Mouse (Mus musculus) myocyte (in vitro differentiated cells): ENCODE data around the gene Btbd19. TPM values are rescaled to one million over a fixed set of nuclear protein-coding genes. Genes with fewer than 3 reads are reported as not detected.

Source experiments
- H3K27me3 ChIP-seq: one replicate; pipeline ENCODE4 v1.6.1; 2011; ENCODE audit not compliant: control insufficient read depth, insufficient read depth, insufficient read length
- H3K36me3 ChIP-seq: one replicate; pipeline ENCODE4 v1.6.1; 2011; ENCODE audit not compliant: control insufficient read depth, insufficient read depth
- H3K4me2 ChIP-seq: one replicate; pipeline ENCODE4 v1.6.1; 2011; ENCODE audit warnings: low read depth, control low read depth
- H3K4me3 ChIP-seq: one replicate; pipeline ENCODE4 v1.5.1; 2011; ENCODE audit warnings: mild to moderate bottlenecking, control low read depth, moderate library complexity
- H3K79me2 ChIP-seq: one replicate; pipeline ENCODE4 v1.6.1; 2011; ENCODE audit not compliant: control insufficient read depth, insufficient read depth
- H3ac ChIP-seq: one replicate; pipeline ENCODE4 v1.6.1; 2011; ENCODE audit not compliant: control insufficient read depth, insufficient read length
- CEBPB ChIP-seq: IDR thresholded peaks from 2 replicates; pipeline ENCODE4 v1.6.1; 2011; ENCODE audit warnings: mild to moderate bottlenecking, moderate library complexity; ENCODE audit not compliant: poor library complexity, insufficient read depth, severe bottlenecking
- E2F4 ChIP-seq: IDR thresholded peaks from one replicate; pipeline ENCODE4 v1.6.1; 2011; ENCODE audit warnings: mild to moderate bottlenecking, control low read depth, moderate library complexity; ENCODE audit not compliant: insufficient read depth
- MAX ChIP-seq: IDR thresholded peaks from one replicate; pipeline ENCODE4 v1.6.1; 2011; ENCODE audit warnings: low read depth, mild to moderate bottlenecking, control low read depth
- MYOD1 ChIP-seq, 3 experiments: IDR thresholded peaks; one replicate each; pipeline ENCODE4 v1.6.1; 2011; ENCODE audit warnings: control low read depth in 2 of 3, low read depth in 2 of 3, mild to moderate bottlenecking in 2 of 3, moderate library complexity in 1 of 3; ENCODE audit not compliant: insufficient read length in 2 of 3, control insufficient read depth in 1 of 3
- MYOG ChIP-seq, 3 experiments: IDR thresholded peaks; one replicate each; pipeline ENCODE4 v1.6.1; 2011; ENCODE audit warnings: control low read depth in 2 of 3, low read depth in 2 of 3, mild to moderate bottlenecking in 2 of 3; ENCODE audit not compliant: insufficient read length in 2 of 3, control insufficient read depth in 1 of 3, insufficient read depth in 1 of 3
- POLR2A ChIP-seq: IDR thresholded peaks from one replicate; pipeline ENCODE4 v1.6.1; 2011; ENCODE audit warnings: low read depth, mild to moderate bottlenecking, control low read depth, moderate library complexity; ENCODE audit not compliant: insufficient read length
- POLR2AphosphoS2 ChIP-seq: IDR thresholded peaks from one replicate; pipeline ENCODE4 v1.6.1; 2011; ENCODE audit warnings: low read depth, control low read depth; ENCODE audit not compliant: insufficient read length
- REST ChIP-seq: IDR thresholded peaks from one replicate; pipeline ENCODE4 v1.6.1; 2011; ENCODE audit warnings: mild to moderate bottlenecking, control low read depth, moderate library complexity; ENCODE audit not compliant: insufficient read depth, insufficient read length
- SRF ChIP-seq: IDR thresholded peaks from one replicate; pipeline ENCODE4 v1.6.1; 2011; ENCODE audit warnings: low read depth; ENCODE audit not compliant: control insufficient read depth, insufficient read length
- TCF12 ChIP-seq: IDR thresholded peaks from one replicate; pipeline ENCODE4 v1.6.1; 2011; ENCODE audit warnings: mild to moderate bottlenecking, control low read depth; ENCODE audit not compliant: poor library complexity, insufficient read depth, severe bottlenecking
- TCF3 ChIP-seq: IDR thresholded peaks from one replicate; pipeline ENCODE4 v1.6.1; 2011; ENCODE audit warnings: low read depth, control low read depth; ENCODE audit not compliant: insufficient read length
- USF1 ChIP-seq: IDR thresholded peaks from one replicate; pipeline ENCODE4 v1.6.1; 2011; ENCODE audit warnings: low read depth, mild to moderate bottlenecking, control low read depth, moderate library complexity
- polyA plus RNA-seq: library from polyadenylated mRNA; unstranded; fragments of >200 nt; fragmentation: generic; extraction: Trizol; gene quantifications from one replicate; pipeline ENCODE4 v1.2.1, GENCODE M21; 2012; ENCODE audit warnings: missing spikeins

Btbd19 gene
- polyA plus RNA-seq, 1 experiment: 20.2 TPM

GRCm38 (mm10) chr4:117100036-117100435 lies 25.5 kb downstream of the Btbd19 start:
- H3K36me3 ChIP-seq: no peaks in the 10 kb centered on the region
- TF ChIP-seq POLR2A (no peak), MYOD1 (IDR thresholded peaks at IDR 0.05; ENCODE audit: control insufficient read depth in 1 of 3, insufficient read length in 2 of 3, low read depth in 2 of 3) (no peak), MYOG (IDR thresholded peaks at IDR 0.05; ENCODE audit: control insufficient read depth in 1 of 3, insufficient read depth in 1 of 3, insufficient read length in 2 of 3, low read depth in 2 of 3) (no peak), CEBPB (no peak), E2F4 (no peak), POLR2AphosphoS2 (no peak), REST (no peak), SRF (no peak), TCF3 (no peak), MAX (no peak), USF1 (no peak)

GRCm38 (mm10) chr4:117098764-117099036 lies 26.8 kb downstream of the Btbd19 start:
- Histone ChIP-seq H3ac (no peak overlapping the region), H3K79me2 (no peaks in the 10 kb centered on the region), H3K4me2 (no peak overlapping the region), H3K4me3 (no peak overlapping the region), H3K36me3 (no peaks in the 10 kb centered on the region), H3K27me3 (peaks cover 7% of the 10 kb centered on the region)
- TF ChIP-seq CEBPB: no peak

More at GRCm38 (mm10) chr4:117100036-117100435, 25.5 kb downstream of the Btbd19 start:
- Histone ChIP-seq H3K79me2 (no peaks in the 10 kb centered on the region), H3ac (no peak overlapping the region), H3K27me3 (peaks cover 7% of the 10 kb centered on the region), H3K4me2 (no peak overlapping the region), H3K4me3 (no peak overlapping the region)

DNA sequence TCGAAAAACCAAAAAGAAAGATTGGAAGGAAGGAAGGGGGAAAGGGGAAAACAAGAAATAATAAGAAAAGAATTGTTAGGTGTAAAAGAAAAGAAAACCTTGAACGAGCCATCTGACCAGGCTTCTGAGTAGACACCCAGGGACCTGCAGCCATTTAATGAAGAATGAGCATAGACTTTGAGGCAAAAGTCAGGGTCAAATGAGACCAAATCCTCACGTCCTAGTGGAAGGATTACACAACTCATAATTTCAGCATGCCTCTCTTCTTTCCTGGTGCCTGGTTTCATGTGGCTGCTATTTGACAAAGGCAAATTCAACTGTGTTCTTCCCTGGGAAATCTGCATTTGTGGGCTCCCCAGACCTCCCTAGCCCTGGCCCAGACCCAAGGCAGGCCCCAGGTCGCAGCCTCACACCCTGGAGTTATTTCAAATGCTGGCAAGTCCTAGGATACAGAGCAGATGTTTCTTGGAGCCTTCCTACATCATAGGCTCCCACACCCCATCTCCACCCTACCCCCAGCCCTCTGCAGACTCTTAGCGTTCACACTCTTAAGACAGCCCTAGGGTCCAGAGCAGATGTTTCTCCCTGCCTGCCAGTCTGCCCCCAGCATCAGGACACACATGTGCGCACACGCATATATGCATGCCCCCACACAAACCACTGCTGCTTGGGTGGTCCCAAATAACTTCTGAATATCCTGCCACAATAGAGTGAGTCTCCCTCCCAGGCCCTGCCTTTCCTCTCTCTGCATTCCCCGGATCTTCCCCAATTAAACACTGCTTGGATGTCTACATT lies 27.4 kb downstream of the Btbd19 start:
- TF ChIP-seq MYOD1 (IDR thresholded peaks at IDR 0.05; ENCODE audit: control insufficient read depth in 1 of 3, insufficient read length in 2 of 3, low read depth in 2 of 3) (no peak), TCF12 (no peak), SRF (no peak), MYOG (IDR thresholded peaks at IDR 0.05; ENCODE audit: control insufficient read depth in 1 of 3, insufficient read depth in 1 of 3, insufficient read length in 2 of 3, low read depth in 2 of 3) (no peak), POLR2A (no peak)
- Histone ChIP-seq H3K79me2 (no peaks in the 10 kb centered on the region), H3ac (no peak overlapping the region), H3K4me3 (no peak overlapping the region), H3K27me3 (peaks cover 7% of the 10 kb centered on the region), H3K4me2 (no peak overlapping the region), H3K36me3 (no peaks in the 10 kb centered on the region)

GRCm38 (mm10) chr4:117096666-117097065 lies 28.9 kb downstream of the Btbd19 start:
- TF ChIP-seq CEBPB: no peak
- no peak for TF ChIP-seq TCF3
- no peak for TF ChIP-seq MAX

DNA sequence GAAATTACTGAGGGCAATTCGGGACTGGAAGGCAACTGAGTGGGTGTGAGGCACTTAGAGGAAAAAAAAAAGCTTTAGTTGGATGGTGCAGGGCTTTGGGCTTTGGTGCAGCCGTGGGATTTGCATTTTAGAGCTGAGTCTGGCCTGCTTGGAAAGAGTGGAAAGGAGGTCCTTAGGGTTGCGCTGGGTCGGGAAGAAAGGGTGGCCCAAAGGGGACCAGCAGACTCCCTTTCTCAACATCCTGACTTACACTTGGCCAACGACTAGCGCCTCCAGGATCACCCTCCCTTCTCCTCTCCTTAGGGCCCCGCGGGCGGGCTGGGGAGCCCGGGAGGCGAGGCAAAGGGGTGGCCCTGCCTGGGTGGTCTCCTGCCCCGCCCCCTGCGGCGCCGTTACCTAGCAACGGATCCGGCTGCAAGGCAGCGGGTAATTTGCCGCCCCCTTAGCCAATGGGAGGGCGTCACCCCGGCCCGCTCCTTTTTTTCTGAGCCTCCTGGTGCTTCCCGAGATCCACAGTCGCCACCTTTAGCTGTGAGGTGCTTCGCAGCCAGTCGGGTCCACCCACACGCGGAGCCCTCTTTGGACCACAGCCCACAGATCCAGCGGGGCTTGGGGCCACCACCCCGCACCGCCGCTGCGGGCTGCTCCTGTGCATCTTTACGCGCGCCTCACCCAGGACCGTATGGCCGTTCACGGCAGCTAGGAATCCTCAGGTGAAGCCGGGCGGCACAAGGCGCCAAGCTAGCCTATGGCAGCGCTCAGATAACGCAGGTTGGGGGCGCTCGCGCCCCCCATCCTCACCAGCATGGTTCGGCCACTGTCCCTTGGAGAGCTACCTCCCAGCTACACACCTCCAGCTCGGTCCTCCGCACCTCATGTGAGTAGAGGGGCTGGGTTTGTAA lies 29.7 kb downstream of the Btbd19 start, which contains the start of gene Ptch2:
Ptch2 (plus strand) TSS at position 525 of the 902 bp plus-strand sequence.
- Histone ChIP-seq H3K27me3 (peaks cover 7% of the 10 kb centered on the region), H3K79me2 (no peaks in the 10 kb centered on the region), H3K36me3 (no peaks in the 10 kb centered on the region), H3K4me2 (peak within 1 kb of the TSS; percentile 64), H3K4me3 (no peak within 1 kb of the TSS), H3ac (no peak within 1 kb of the TSS)
- TF ChIP-seq POLR2AphosphoS2 (no peak), POLR2A (no peak), MYOG (IDR thresholded peaks at IDR 0.05; ENCODE audit: control insufficient read depth in 1 of 3, insufficient read depth in 1 of 3, insufficient read length in 2 of 3, low read depth in 2 of 3) (no peak), REST (no peak), TCF3 (no peak), MYOD1 (IDR thresholded peaks at IDR 0.05; ENCODE audit: control insufficient read depth in 1 of 3, insufficient read length in 2 of 3, low read depth in 2 of 3) (no peak), E2F4 (no peak), SRF (no peak), USF1 (no peak), MAX (no peak)

More at GRCm38 (mm10) chr4:117096666-117097065, 28.9 kb downstream of the Btbd19 start:
- H3K79me2 ChIP-seq: no peaks in the 10 kb centered on the region
- no peak overlapping the region for H3K4me3 ChIP-seq
- no peak overlapping the region for H3ac ChIP-seq
- H3K27me3 ChIP-seq: peaks cover 7% of the 10 kb centered on the region
- no peaks in the 10 kb centered on the region for H3K36me3 ChIP-seq
- peak overlapping the region; percentile 64 for H3K4me2 ChIP-seq
